8 mouse cellular contexts compared by ENCODE assay signal in genomic region chr14:102981441-102982015, GRCm38 (mm10). TPM values are rescaled to one million over a fixed set of nuclear protein-coding genes. Genes with fewer than 3 reads are reported as not detected.
A peak's percentile ranks its signal among the peaks of the same experiment; 100 is the strongest.
DNase-seq lines count a peak whose midpoint lies in the region; ATAC-seq lines count a peak whose summit lies in the region.

No protein-coding gene starts in this region.

- no peaks in the 10 kb centered on the region for H3K9me3 ChIP-seq in megakaryocyte, embryonic 14.5 days

- ATAC-seq in activated CD4-positive, CD25-positive, alpha-beta regulatory T cell, adult 4 months, result peak; percentile 7
- ATAC-seq in common myeloid progenitor, adult 5-6 weeks (replicated peaks; ENCODE audit: low read depth, poor library complexity, severe bottlenecking), result peak; percentile 6; the same call in 1 of the 2 replicates

- H3K4me1 ChIP-seq in megakaryocyte, embryonic 14.5 days, result peaks cover 57% of the 10 kb centered on the region

- intact Hi-C loops in gastrocnemius, postnatal 14 days (cut with DNase I; ENCODE audit: low total_unique reads), result loop anchor here (10.0 kb wide), 1 partner anchor 177 kb away; no protein-coding TSS in a partner anchor
- intact Hi-C loops in left cerebral cortex, postnatal 10 days (cut with DNase I), result loop anchor here (2.0 to 10.0 kb wide), 6 partner anchors 177 to 1207 kb away; no protein-coding TSS in a partner anchor

- H3K27me3 ChIP-seq in megakaryocyte, embryonic 14.5 days (replicated peaks), result peaks cover 9% of the 10 kb centered on the region

- H3K36me3 ChIP-seq in megakaryocyte, embryonic 14.5 days (replicated peaks; ENCODE audit: low read length), result no peaks in the 10 kb centered on the region

- DNase-seq in gastrocnemius, postnatal 14 days, result peak; percentile 62
- peak; percentile 65 for DNase-seq in induced T-regulatory cell, adult 2 months (ENCODE audit: low read depth)
- DNase-seq in left cerebral cortex, postnatal 10 days (ENCODE audit: extremely low spot score in 1 of 2, low spot score in 2 of 2), result peak; percentile 53 to 75
- DNase-seq in right cerebral cortex, postnatal 10 days (ENCODE audit: low spot score in 2 of 2), result peak; percentile 78 to 83
- DNase-seq in urinary bladder, postnatal 4 days (ENCODE audit: low spot score in 2 of 2), result peak; percentile 60 to 69

- peak overlapping the region; percentile 97 for H3K4me3 ChIP-seq in megakaryocyte, embryonic 14.5 days (replicated peaks)

RNA-seq across cellular contexts. Expression of gene Kctd12, which starts 0.9 kb away (rescaled TPM):
- 1 to 10 TPM; 1.3 to 1.6 TPM for polyA plus RNA-seq in activated CD4-positive, CD25-positive, alpha-beta regulatory T cell, adult 4 months (2017; shearing (Covaris generic))
- 62.2 and 67.0 TPM in 2 replicates for total RNA-seq in common myeloid progenitor, adult 5-6 weeks (2017)
- total RNA-seq in gastrocnemius, postnatal 14 days (2021), result 10 to 100 TPM; 16.7 to 20.2 TPM
- 10 to 100 TPM; 59.3 to 62.0 TPM for total RNA-seq in left cerebral cortex, postnatal 10 days (2021)
- polyA plus RNA-seq in megakaryocyte, embryonic 14.5 days (2012; ENCODE audit: insufficient read depth, low replicate concordance), result 7.0 and 13.9 TPM in 2 replicates

Comparison
In these comparisons a context has a peak if more than half of its experiments do, and no peak if none do; other contexts are left out.
1. Peak in every context shown above with its lines: DNase-seq, ATAC-seq and H3K4me3 ChIP-seq.